Mouse (Mus musculus) lung, postnatal 0 days (tissue): Measurements from ENCODE around the gene Nrip1. TPM values are rescaled to one million over a fixed set of nuclear protein-coding genes. Genes with fewer than 3 reads are reported as not detected.
A peak's percentile ranks its signal among the peaks of the same experiment; 100 is the strongest.

Experiments
- ATAC-seq: fragments of 200-750 bp; cut with Nextera tagmentation; 2 replicates; pipeline ENCODE4 v1.8.0; 2017; ENCODE audit warnings: moderate library complexity
- DNase-seq: peaks from one replicate; pipeline ENCODE4 v3.0.0-alpha.2; 2016; ENCODE audit warnings: low spot score
- H3K27ac ChIP-seq: fragments of 300-500 bp; sonication (generic); 2 replicates; pipeline ENCODE4 v1.5.1; 2014; ENCODE audit warnings: antibody characterized with exemption, mild to moderate bottlenecking, low read length, mixed read lengths
- H3K27me3 ChIP-seq: fragments of 300-500 bp; sonication (generic); replicated peaks from 2 replicates; pipeline ENCODE4 v1.6.1; 2014; ENCODE audit warnings: low read length, mixed read lengths; ENCODE audit not compliant: insufficient read depth
- H3K36me3 ChIP-seq: fragments of 300-500 bp; sonication (generic); 2 replicates; pipeline ENCODE4 v1.6.1; 2014; ENCODE audit warnings: low read length, mixed read lengths; ENCODE audit not compliant: insufficient read depth
- H3K4me1 ChIP-seq: fragments of 300-500 bp; sonication (generic); 2 replicates; pipeline ENCODE4 v1.6.1; 2014; ENCODE audit warnings: antibody characterized with exemption, low read depth, low read length, mixed read lengths; ENCODE audit not compliant: insufficient read depth
- H3K4me2 ChIP-seq: fragments of 300-500 bp; sonication (generic); replicated peaks from 2 replicates; pipeline ENCODE4 v1.6.1; 2014; ENCODE audit warnings: low read depth, mild to moderate bottlenecking, low read length, moderate library complexity, mixed read lengths
- H3K4me3 ChIP-seq: fragments of 300-500 bp; sonication (generic); 2 replicates; pipeline ENCODE4 v1.5.1; 2014; ENCODE audit warnings: low read depth, low read length
- H3K9ac ChIP-seq: fragments of 300-500 bp; sonication (generic); replicated peaks from 2 replicates; pipeline ENCODE4 v1.6.1; 2014; ENCODE audit warnings: low read depth, mild to moderate bottlenecking
- H3K9me3 ChIP-seq: fragments of 300-500 bp; sonication (generic); 2 replicates; pipeline ENCODE4 v1.6.1; 2016; ENCODE audit warnings: low read length, mixed read lengths
- CTCF ChIP-seq: IDR thresholded peaks from 2 replicates; pipeline ENCODE4 v1.5.1; 2016; ENCODE audit warnings: antibody characterized with exemption, mild to moderate bottlenecking
- EP300 ChIP-seq: IDR thresholded peaks from 2 replicates; pipeline ENCODE4 v1.6.1; 2016; ENCODE audit warnings: antibody characterized with exemption, mild to moderate bottlenecking, control low read depth
- WGBS: fragments of 180-500 bp; shearing (Covaris S2); extraction: QIAGEN DNeasy Blood & Tissue Kit; methylation state at CpG from one replicate; pipeline ENCODE4 v1.1.7; 2014; 5-methylcytosine and 5-hydroxymethylcytosine counted together
- polyA plus RNA-seq: library from polyadenylated mRNA; unstranded; fragments of >200 nt; fragmentation: Nextera tagmentation; extraction: Ambion mirVana; gene quantifications from 2 replicates; pipeline ENCODE4 v1.2.1, GENCODE M21; 2015

Gene Nrip1
- polyA plus RNA-seq, 1 experiment from 2014 or later, result 25.3 TPM

GRCm38 (mm10) chr16:76376661-76377060 lies 3.0 kb upstream of the Nrip1 start:
- Histone ChIP-seq H3K4me1 (no peaks in the 10 kb centered on the region), H3K4me2 (no peak overlapping the region), H3K27ac (no peak overlapping the region), H3K27me3 (no peaks in the 10 kb centered on the region), H3K9me3 (no peaks in the 10 kb centered on the region), H3K36me3 (no peaks in the 10 kb centered on the region), H3K4me3 (no peak overlapping the region), H3K9ac (no peak overlapping the region)
- 93% methylated on average over 8 of the region's 8 CpGs for WGBS
- DNase-seq (no peak), ATAC-seq (no peak)
- no peak for TF ChIP-seq CTCF
- no peak for TF ChIP-seq EP300

- DNase-seq (peak; percentile 97), ATAC-seq (peak; percentile 92)
- H3K9ac ChIP-seq, result peak overlapping the region; percentile 92
- no peaks in the 10 kb centered on the region for H3K27me3 ChIP-seq
- no peaks in the 10 kb centered on the region for H3K36me3 ChIP-seq
- TF ChIP-seq CTCF (peak; percentile 78), EP300 (no peak)
- peak overlapping the region; percentile 74 for H3K4me2 ChIP-seq
- H3K9me3 ChIP-seq, result no peaks in the 10 kb centered on the region
- under 1% methylated on average over 63 of the region's 70 CpGs for WGBS
- H3K4me3 ChIP-seq, result peak overlapping the region; percentile 96
- H3K27ac ChIP-seq, result peak overlapping the region; percentile 99
- peaks cover 4% of the 10 kb centered on the region; the same call in 1 of the 2 replicates for H3K4me1 ChIP-seq
Measured at GRCm38 (mm10) chr16:76372941-76373561, 576 bp downstream of the Nrip1 start.

- H3K4me2 ChIP-seq, result peak overlapping the region; percentile 74
- H3K27ac ChIP-seq, result peak overlapping the region; percentile 99
- H3K4me1 ChIP-seq, result peaks cover 8% of the 10 kb centered on the region; the same call in 1 of the 2 replicates
- H3K4me3 ChIP-seq, result peak overlapping the region; percentile 96
- DNase-seq (peak; percentile 76), ATAC-seq (peak; percentile 60)
- TF ChIP-seq EP300 (0 out of 2 replicates have a peak, but pooled peaks have one; percentile 17), CTCF (peak; percentile 57)
- no peaks in the 10 kb centered on the region for H3K9me3 ChIP-seq
- no peaks in the 10 kb centered on the region for H3K27me3 ChIP-seq
- H3K9ac ChIP-seq, result peak overlapping the region; percentile 92
- no peaks in the 10 kb centered on the region for H3K36me3 ChIP-seq
- 1% methylated on average over 45 of the region's 102 CpGs for WGBS
Measured at GRCm38 (mm10) chr16:76372045-76372940, 1.3 kb downstream of the Nrip1 start.

GRCm38 (mm10) chr16:76371614-76371917 lies 2.1 kb downstream of the Nrip1 start:
- peak overlapping the region; percentile 99 for H3K27ac ChIP-seq
- H3K9me3 ChIP-seq, result no peaks in the 10 kb centered on the region
- no peak for TF ChIP-seq CTCF
- no peaks in the 10 kb centered on the region for H3K36me3 ChIP-seq
- H3K4me2 ChIP-seq, result peak overlapping the region; percentile 74
- DNase-seq (peak; percentile 43), ATAC-seq (no peak)
- no peaks in the 10 kb centered on the region for H3K27me3 ChIP-seq
- peaks cover 12% of the 10 kb centered on the region; the same call in 1 of the 2 replicates for H3K4me1 ChIP-seq
- H3K4me3 ChIP-seq, result peak overlapping the region; percentile 96
- peak overlapping the region; percentile 92 for H3K9ac ChIP-seq
- WGBS, result 1% methylated on average over 7 of the region's 7 CpGs

GRCm38 (mm10) chr16:76370716-76371613 lies 2.7 kb downstream of the Nrip1 start:
- no peaks in the 10 kb centered on the region for H3K27me3 ChIP-seq
- ATAC-seq, result no peak
- H3K4me1 ChIP-seq, result peaks cover 12% of the 10 kb centered on the region; the same call in 1 of the 2 replicates
- peak overlapping the region; percentile 99 for H3K27ac ChIP-seq
- 7% methylated on average over 12 of the region's 12 CpGs for WGBS
- peak; percentile 39 for TF ChIP-seq CTCF
- no peak for TF ChIP-seq EP300
- peak; percentile 70 for DNase-seq
- no peaks in the 10 kb centered on the region for H3K9me3 ChIP-seq
- H3K36me3 ChIP-seq, result no peaks in the 10 kb centered on the region
- H3K9ac ChIP-seq, result peak overlapping the region; percentile 6; the same call in 1 of the 2 replicates
- H3K4me3 ChIP-seq, result peak overlapping the region; percentile 96
- peak overlapping the region; percentile 74 for H3K4me2 ChIP-seq
